28 mouse cellular contexts compared by ENCODE assay signal in the genomic region with DNA sequence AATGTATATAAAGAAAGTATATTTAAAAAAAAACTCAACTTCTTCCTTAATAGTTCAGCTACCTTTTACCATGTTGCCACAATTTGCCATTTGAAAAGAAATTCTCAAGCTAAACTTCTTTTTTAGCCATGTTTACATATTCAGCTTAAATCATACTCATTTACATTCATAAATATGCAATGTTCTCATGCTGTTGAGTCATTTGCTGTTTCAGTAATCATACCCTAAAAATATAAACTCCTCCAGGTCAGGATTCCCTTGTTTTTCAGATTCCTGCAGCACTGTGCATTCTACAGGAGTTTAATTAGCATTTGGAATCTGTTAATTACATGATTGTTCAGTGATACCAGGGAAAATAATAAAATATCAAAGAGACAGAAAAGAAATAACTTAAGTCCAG.
"Had no signal": no experiment of that assay in that cellular context is flagged by ENCODE, and none has a peak within 500 bp of the region (broad histone marks: within the 10 kb centered on the region; RNA-seq: fewer than 3 reads in every experiment).

No protein-coding gene starts in this region.

- DNase-seq: cerebellum, adult 9-10 months; cerebellum, adult 9-11 months; cerebellum, postnatal 10 days; cerebellum, postnatal 14 days; cerebellum, postnatal 25 days; cerebellum, postnatal 36 days; embryo, embryonic 11 days; forebrain, postnatal 0 days; gastrocnemius, adult 2 months; gastrocnemius, postnatal 10 days; gastrocnemius, postnatal 14 days; gastrocnemius, postnatal 25 days; gastrocnemius, postnatal 36 days; heart, adult 11 months; heart, adult 18-20 months; heart, adult 2 months had no signal

- H3K9me3 ChIP-seq: embryonic facial prominence, embryonic 10.5 days; embryonic facial prominence, embryonic 12.5 days; embryonic facial prominence, embryonic 13.5 days; embryonic facial prominence, embryonic 15.5 days; forebrain, embryonic 10.5 days; forebrain, embryonic 12.5 days; forebrain, embryonic 13.5 days; forebrain, embryonic 15.5 days; heart, embryonic 10.5 days had no signal

- H3K27me3 ChIP-seq: embryonic facial prominence, embryonic 12.5 days; embryonic facial prominence, embryonic 13.5 days; embryonic facial prominence, embryonic 15.5 days; forebrain, embryonic 12.5 days; forebrain, embryonic 13.5 days; forebrain, embryonic 15.5 days had no signal

- H3K4me1 ChIP-seq: embryonic facial prominence, embryonic 10.5 days; embryonic facial prominence, embryonic 12.5 days; embryonic facial prominence, embryonic 13.5 days; embryonic facial prominence, embryonic 15.5 days; forebrain, embryonic 10.5 days; forebrain, embryonic 12.5 days; forebrain, embryonic 13.5 days; forebrain, embryonic 15.5 days; heart, embryonic 10.5 days had no signal

- H3K4me2 ChIP-seq: embryonic facial prominence, embryonic 12.5 days; embryonic facial prominence, embryonic 13.5 days; embryonic facial prominence, embryonic 15.5 days; forebrain, embryonic 12.5 days; forebrain, embryonic 13.5 days; forebrain, embryonic 15.5 days had no signal

- H3K27ac ChIP-seq: embryonic facial prominence, embryonic 10.5 days; embryonic facial prominence, embryonic 12.5 days; embryonic facial prominence, embryonic 13.5 days; embryonic facial prominence, embryonic 15.5 days; forebrain, embryonic 10.5 days; forebrain, embryonic 12.5 days; forebrain, embryonic 13.5 days; forebrain, embryonic 15.5 days; gastrocnemius, adult 2 months; heart, adult 2 months; heart, embryonic 10.5 days had no signal

- ATAC-seq: forebrain, embryonic 13.5 days; forebrain, embryonic 14.5 days; forebrain, embryonic 15.5 days; forebrain, embryonic 16.5 days; forebrain, postnatal 0 days had no signal

- H3K4me3 ChIP-seq: embryonic facial prominence, embryonic 10.5 days; embryonic facial prominence, embryonic 12.5 days; embryonic facial prominence, embryonic 13.5 days; embryonic facial prominence, embryonic 15.5 days; erythroblast, embryonic 14.5 days; forebrain, embryonic 10.5 days; forebrain, embryonic 12.5 days; forebrain, embryonic 13.5 days; forebrain, embryonic 15.5 days; gastrocnemius, adult 2 months; heart, adult 2 months; heart, embryonic 10.5 days had no signal

- H3K36me3 ChIP-seq: embryonic facial prominence, embryonic 10.5 days; embryonic facial prominence, embryonic 12.5 days; embryonic facial prominence, embryonic 13.5 days; embryonic facial prominence, embryonic 15.5 days; forebrain, embryonic 10.5 days; forebrain, embryonic 12.5 days; forebrain, embryonic 15.5 days; heart, embryonic 10.5 days had no signal

- H3K9ac ChIP-seq: embryonic facial prominence, embryonic 12.5 days; embryonic facial prominence, embryonic 13.5 days; embryonic facial prominence, embryonic 15.5 days; forebrain, embryonic 12.5 days; forebrain, embryonic 13.5 days; forebrain, embryonic 15.5 days; forebrain, postnatal 0 days had no signal
